Mouse (Mus musculus) layer of hippocampus, postnatal 36 days (tissue): ENCODE results near the gene Stab1. TPM values are rescaled to one million over a fixed set of nuclear protein-coding genes. Genes with fewer than 3 reads are reported as not detected.

Source experiments
- DNase-seq, 2 experiments: peaks; one replicate each; pipeline ENCODE4 v3.0.0; 2022
- total RNA-seq, 2 experiments: library from RNA; stranded (reverse); gene quantifications; 2 replicates each; pipeline ENCODE4 v1.2.3; 2021

Gene Stab1
- total RNA-seq, 2 experiments from 2014 or later: 16.6 to 24.0 TPM

DNA sequence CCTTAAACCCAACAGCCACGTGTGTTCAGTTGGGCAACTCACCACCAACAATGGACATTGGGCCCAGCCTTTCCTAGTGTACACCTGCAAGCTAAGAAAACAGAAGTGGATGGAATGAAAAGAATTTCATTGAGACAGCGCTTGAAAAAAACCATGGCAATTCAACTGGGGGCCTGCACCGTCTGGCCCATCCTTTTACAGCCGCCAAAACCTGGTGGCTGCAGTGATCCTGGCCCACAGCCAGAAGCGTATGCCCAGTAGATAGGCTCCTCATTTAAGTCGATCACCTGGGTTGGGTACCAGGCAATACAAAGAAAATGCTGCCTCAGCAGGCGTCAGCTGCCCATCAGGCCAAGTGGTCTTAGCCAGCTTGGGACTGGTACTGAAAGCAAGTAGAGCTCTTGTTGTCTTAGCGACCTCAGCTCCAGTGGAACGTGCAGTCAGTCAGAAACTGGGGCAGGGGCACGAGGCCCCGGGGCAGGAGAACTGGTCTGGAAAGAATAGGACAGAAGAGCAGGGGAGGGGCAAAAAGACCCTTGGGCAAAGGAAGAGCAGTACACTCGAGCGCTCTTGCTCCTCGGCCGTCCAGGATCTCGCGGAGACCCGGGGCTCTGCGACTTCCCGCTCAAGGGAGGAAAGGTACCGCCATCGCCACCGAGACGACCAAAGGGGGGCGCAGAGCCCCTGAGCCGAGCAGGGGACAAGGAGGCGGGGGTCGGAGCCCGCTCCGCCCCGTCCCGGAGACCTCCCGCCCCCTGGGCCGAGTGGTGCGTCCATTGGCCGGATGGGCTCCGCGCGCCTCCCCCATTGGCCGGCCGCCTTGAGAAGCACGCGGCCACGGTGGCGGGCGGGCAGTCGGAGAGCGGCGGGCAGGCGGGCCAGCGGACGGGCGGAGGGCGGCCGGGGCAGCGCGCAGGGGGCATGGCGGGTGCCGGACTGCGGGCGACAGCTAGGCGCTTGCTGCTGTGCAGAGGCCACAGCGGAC is 37.9 kb downstream of the Stab1 start, which contains the start of gene Nt5dc2:
Gene Nt5dc2, plus strand, starts transcription at position 818 of the 985 bp plus-strand sequence.
- DNase-seq: peak; percentile 66 to 72

- no peak for DNase-seq
Observed at GRCm38 (mm10) chr14:31129326-31130235, 38.9 kb downstream of the Stab1 start.

DNA sequence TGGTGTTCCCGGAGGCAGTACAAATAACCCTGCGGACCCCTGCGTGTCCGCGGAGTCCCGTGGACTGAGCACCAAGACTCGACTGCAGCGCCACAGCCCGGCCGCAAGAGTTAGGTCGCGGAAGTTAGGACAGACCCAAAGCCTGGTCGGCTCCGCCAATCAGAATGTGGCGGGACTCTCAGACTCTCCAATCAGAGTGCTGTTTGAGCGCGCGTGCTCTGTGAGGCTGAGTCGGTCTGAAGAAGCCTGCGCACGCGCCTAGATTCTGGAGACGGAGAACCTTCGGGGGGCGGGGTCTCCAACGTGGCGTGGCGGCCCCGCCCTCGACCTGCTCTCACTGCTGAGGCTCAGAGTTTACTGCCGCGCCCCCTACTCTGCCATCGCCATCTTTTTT is 39.6 kb downstream of the Stab1 start, which contains the start of gene Smim4:
Gene Smim4, minus strand, starts transcription at position 131 of the 394 bp plus-strand sequence.
- DNase-seq: peak; percentile 94 to 95

DNA sequence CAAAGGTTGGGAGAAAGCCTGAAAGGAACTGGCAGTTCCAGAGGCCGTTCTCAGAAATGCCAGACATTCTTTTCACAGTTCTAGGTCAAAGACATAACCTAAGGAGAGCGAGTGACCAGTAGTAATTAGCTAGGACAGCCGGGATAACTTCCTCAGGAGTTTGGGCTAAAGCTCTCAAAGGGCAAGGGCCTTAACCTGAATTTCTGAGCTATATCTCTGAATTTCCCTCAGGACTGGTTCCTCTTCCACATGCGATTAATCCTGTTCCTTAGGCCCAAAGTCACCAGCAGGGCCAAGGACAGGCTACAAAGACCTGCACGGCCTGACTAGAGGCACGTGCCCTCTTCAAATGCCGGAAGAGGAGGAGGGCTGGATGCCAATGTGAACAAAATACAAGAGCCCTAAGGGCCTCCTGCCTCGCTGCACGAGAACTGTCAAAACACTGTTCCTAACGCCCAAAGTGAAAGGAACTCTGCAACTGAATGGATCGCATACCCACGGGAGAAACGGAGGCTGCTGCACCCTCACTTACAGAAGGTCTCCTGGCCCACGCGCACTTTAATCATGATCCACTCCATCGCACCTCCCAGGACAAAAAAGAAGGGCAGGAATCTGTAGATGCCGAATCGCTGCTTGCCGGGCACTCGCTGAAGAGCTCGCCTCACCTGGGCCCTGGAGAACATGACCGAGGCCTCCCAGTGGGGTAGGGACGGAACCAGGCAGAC is 40.2 kb downstream of the Stab1 start:
- peak; percentile 32 to 35 for DNase-seq

DNA sequence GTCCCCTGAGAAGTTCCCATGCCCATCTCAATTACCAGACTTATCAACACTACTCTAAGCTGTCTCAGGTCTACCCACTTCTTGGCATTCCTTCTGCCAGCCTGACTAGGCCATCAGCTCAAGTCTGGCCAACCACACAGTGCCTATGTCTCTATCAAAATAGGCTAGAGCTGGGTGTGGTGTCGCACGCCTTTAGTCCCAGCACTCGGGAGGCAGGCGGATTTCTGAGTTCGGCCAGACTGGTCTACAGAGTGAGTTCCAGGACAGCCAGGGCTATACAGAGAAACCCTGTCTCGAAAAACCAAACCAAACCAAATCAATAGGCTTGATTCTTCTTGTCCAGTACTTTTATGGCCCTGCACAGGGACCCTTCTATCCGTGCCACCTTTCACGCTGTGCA is 41.6 kb downstream of the Stab1 start:
- DNase-seq: no peak

DNA sequence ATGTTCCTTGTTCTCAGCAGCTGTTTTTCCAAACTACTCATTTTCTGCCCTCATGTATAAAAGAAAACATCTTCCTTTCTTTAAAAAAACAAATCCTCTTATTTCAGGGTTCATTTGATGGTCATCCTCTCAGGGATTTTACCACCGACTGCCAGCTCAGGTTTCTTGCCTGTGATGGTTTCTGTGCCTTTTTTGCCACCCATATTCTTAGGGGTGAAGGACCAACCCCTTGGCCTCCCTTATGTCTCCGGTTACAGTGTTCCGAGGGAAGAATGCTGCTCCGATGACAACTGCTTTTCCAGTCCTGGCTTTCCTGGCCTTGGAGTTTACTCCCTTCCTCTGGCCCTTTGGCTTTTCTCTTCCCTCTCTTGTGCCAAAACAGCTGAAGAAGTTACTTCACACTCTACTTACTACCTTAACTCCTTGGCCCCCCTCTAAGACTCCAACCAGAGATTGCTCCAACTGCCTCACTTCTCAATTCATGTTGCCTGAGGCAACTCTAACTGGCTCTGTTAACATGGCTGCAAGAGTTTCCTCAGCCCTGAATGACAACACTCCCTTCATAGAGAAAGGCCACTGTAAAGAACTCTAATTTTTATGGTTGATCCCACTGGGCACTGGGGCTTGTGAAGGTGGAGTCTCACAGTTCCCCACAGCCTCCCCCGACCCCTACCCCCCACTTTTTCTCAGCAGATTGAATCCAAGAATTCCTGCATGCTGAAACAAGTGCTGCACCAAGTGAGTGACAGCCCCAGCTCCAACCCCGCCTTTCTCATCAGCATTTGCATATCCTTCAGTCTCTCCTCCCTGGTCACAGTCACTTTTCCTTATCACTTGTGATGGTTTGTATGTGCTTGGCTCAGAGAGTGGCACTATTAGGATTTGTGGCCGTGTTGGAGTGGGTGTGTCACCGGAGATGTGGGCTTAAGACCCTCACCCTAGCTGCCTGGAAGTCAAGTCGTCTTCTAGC is 43.0 kb downstream of the Stab1 start:
- no peak for DNase-seq

- no peak for DNase-seq
Observed at GRCm38 (mm10) chr14:31115522-31115921, 52.9 kb downstream of the Stab1 start.

GRCm38 (mm10) chr14:31114011-31114410 is 54.4 kb downstream of the Stab1 start:
- DNase-seq: no peak

DNA sequence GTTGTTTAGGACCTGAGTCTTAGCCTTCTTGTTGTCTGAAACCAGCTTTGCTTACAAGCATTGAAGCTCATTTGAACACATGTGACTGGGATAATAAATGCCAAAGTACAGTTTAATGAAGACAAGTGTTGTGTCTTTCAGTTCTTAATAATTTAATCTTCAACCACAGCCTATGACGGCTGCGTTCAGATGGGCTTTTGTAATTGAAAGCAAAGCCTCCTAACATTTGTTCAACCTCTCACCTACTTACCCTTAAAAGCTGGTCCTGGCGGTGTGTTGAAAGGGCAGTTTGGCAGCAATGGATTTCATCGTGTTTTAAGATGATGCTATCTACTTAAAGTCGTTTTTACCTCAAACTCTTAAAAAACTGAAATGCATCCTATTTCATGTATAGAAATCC is 56.3 kb downstream of the Stab1 start:
- DNase-seq: no peak

DNA sequence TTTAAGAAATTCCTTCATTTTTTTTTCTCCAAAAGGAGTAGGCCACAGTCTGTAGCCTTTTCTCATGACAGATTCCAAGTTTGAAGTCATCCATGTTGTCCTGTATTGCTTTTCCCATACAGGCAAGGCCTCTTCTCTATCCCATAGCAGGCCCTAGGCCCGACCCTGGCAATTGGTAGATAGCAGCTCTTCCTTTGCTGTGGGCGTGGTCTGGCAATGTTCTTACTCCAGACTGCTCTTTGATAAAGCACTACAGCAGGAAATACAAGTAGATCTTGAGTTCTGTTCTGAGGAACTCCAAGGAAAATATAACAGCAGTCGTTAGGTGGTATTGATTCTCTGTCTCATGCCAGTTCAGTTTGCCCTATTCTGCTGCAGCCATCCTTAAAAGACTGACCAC is 57.8 kb downstream of the Stab1 start:
- DNase-seq: no peak

- no peak for DNase-seq
Observed at GRCm38 (mm10) chr14:31105156-31105555, 63.3 kb downstream of the Stab1 start.

DNA sequence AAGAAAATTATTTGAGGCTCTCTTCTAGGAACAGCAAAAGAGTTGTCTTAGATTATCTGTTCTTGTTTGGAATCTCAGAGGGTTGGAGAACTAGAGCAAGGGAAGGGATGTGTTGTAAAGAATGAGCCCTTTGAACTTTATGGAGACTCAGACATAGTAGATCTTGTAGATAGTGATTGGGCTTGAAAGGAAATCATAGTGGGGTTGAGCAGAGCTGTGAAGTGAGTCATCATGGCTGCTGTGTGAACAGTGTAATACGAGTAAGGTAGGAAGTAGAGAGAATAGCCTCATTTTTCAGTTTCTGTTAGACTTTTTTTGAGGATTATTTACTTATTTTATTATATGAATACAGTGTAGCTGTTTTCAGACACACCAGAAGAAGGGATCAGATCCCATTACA is 78.5 kb downstream of the Stab1 start:
- DNase-seq: no peak

Other genes with a start within 250 kb of the Stab1 start
- 10 to 100 TPM; 23.5 to 25.9 TPM for gene Itih3, start 244.9 kb downstream of the Stab1 start, total RNA-seq
- gene Itih1, start 225.4 kb downstream of the Stab1 start, total RNA-seq: not detected
- gene Nek4, start 217.3 kb downstream of the Stab1 start, total RNA-seq: 10 to 100 TPM; 18.2 to 18.5 TPM
- gene Glt8d1, start 167.2 kb downstream of the Stab1 start, total RNA-seq: 10 to 100 TPM; 46.4 to 50.6 TPM
- 100 to 1,000 TPM; 169 to 190 TPM for gene Spcs1, start 167.0 kb downstream of the Stab1 start, total RNA-seq
- 10 to 100 TPM; 51.6 to 58.4 TPM for gene Pbrm1, start 149.5 kb downstream of the Stab1 start, total RNA-seq
- gene Gnl3, start 149.5 kb downstream of the Stab1 start, total RNA-seq: 10 to 100 TPM; 47.7 to 49.2 TPM
- 10 to 100 TPM; 24.6 to 27.7 TPM for gene Smim4, start 39.7 kb downstream of the Stab1 start, total RNA-seq
- gene Nt5dc2, start 37.6 kb downstream of the Stab1 start, total RNA-seq: 10 to 100 TPM; 12.4 to 13.6 TPM
- gene Tnnc1, start 39.7 kb upstream of the Stab1 start, total RNA-seq: 1 to 10 TPM; 3.8 to 4.4 TPM
- 100 to 1,000 TPM; 458 to 488 TPM for gene Nisch, start 48.3 kb upstream of the Stab1 start, total RNA-seq
- 1 to 10 TPM; 4.5 to 4.9 TPM for gene Sema3g, start 49.2 kb upstream of the Stab1 start, total RNA-seq
- 1 to 10 TPM; 3.5 to 3.6 TPM for gene Phf7, start 82.7 kb upstream of the Stab1 start, total RNA-seq
- 100 to 1,000 TPM; 132 to 134 TPM for gene Bap1, start 82.8 kb upstream of the Stab1 start, total RNA-seq
- 1 to 10 TPM; 3.8 to 4.8 TPM for gene Dnah1, start 155.3 kb upstream of the Stab1 start, total RNA-seq
- gene Capn7, start 168.0 kb upstream of the Stab1 start, total RNA-seq: 10 to 100 TPM; 39.4 to 42.1 TPM